Mouse (Mus musculus): Measurements from ENCODE around the gene Mfap5. TPM values are rescaled to one million over a fixed set of nuclear protein-coding genes. Genes with fewer than 3 reads are reported as not detected.

Gene Mfap5
- polyA plus RNA-seq, 1 experiment from 2014 or later: 1.8 TPM

DNA sequence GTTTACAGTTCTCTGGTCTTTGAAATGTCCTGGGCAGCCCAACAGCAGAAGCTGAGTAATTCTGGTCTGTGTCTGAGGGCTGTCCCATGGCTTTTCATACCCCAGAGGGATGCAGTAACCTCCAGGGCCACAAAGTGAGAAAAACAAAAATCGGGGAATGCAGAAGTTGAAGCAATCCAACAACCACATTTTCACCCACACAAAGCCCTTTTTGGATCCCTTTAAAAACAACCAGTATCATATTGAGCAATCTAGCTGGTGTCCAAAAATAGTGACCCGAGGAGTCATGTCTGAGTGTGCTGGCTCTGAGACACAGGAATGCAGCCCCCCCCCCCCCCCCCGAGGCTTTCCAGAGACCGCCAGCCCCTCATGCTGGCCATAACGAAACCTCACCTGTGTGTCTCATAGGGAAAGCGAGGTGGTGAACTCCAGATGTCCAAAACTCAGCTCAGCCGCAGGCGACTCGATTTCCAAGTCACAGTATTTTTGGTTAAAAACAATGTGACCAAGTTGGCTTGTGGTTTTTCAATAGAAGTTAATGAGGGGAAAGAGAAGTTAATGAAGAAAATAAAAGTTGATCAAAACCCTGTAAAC, 39.7 kb downstream of the Mfap5 start:
- H3K27ac ChIP-seq (ENCODE audit: low read depth, low read length): no peak overlapping the region
- H3K4me2 ChIP-seq (ENCODE audit: low read depth, low read length): no peak overlapping the region
- no peaks in the 10 kb centered on the region for H3K9me3 ChIP-seq (ENCODE audit: control insufficient read depth, low read length)
- no peaks in the 10 kb centered on the region for H3K27me3 ChIP-seq (ENCODE audit: control insufficient read depth, insufficient read depth, low read length)
- no peak for ATAC-seq (ENCODE audit: low read depth)
- H3K36me3 ChIP-seq (ENCODE audit: control insufficient read depth, insufficient read depth, low read length): no peaks in the 10 kb centered on the region
- no peaks in the 10 kb centered on the region for H3K4me1 ChIP-seq (ENCODE audit: control insufficient read depth, insufficient read depth, low read length)
- H3K9ac ChIP-seq (replicated peaks; ENCODE audit: low read depth, low read length): no peak overlapping the region
- H3K4me3 ChIP-seq (ENCODE audit: low read depth, low read length): no peak overlapping the region
- 85% methylated on average over 9 of the region's 9 CpGs for WGBS

- Histone ChIP-seq H3K4me1 (ENCODE audit: control insufficient read depth, insufficient read depth, low read length) (no peaks in the 10 kb centered on the region), H3K27ac (ENCODE audit: low read depth, low read length) (no peak overlapping the region), H3K4me3 (ENCODE audit: low read depth, low read length) (no peak overlapping the region), H3K36me3 (ENCODE audit: control insufficient read depth, insufficient read depth, low read length) (no peaks in the 10 kb centered on the region), H3K27me3 (ENCODE audit: control insufficient read depth, insufficient read depth, low read length) (no peaks in the 10 kb centered on the region), H3K4me2 (ENCODE audit: low read depth, low read length) (no peak overlapping the region), H3K9ac (replicated peaks; ENCODE audit: low read depth, low read length) (no peak overlapping the region), H3K9me3 (ENCODE audit: control insufficient read depth, low read length) (no peaks in the 10 kb centered on the region)
- WGBS: 79% methylated on average over 10 of the region's 10 CpGs
- ATAC-seq (ENCODE audit: low read depth): no peak
Measured at GRCm38 (mm10) chr6:122545948-122546347, 40.3 kb downstream of the Mfap5 start.

DNA sequence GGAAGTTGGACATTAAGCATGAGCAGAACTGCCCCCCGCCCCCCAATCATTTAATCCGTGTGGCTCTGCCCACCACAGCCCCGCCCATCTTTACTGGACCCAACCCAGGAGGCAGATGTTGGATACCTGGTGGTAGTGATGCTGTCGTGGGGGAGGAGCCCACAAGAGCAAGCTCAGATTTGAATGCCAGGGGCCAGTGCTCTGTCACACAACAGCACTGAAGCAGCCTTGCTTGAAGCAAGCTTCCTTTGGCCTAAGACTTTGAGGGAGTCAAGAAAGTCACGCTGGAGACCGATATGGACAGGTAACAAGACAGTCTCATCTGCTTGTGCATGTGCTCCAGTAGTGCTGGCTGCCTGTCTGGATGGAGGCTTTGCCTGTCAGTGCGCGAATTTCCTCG, 48.0 kb downstream of the Mfap5 start, which contains the start of gene Aicda:
Gene Aicda (plus strand): TSS at position 196 of the 400 bp plus-strand sequence.
- 0 out of 2 replicates have a peak, but pooled peaks have one; percentile 16 for ATAC-seq (ENCODE audit: low read depth)
- WGBS: 58% methylated on average over 9 of the region's 9 CpGs
- Histone ChIP-seq H3K9me3 (ENCODE audit: control insufficient read depth, low read length) (no peaks in the 10 kb centered on the region), H3K4me3 (ENCODE audit: low read depth, low read length) (no peak within 1 kb of the TSS), H3K36me3 (ENCODE audit: control insufficient read depth, insufficient read depth, low read length) (no peaks in the 10 kb centered on the region), H3K4me2 (ENCODE audit: low read depth, low read length) (no peak within 1 kb of the TSS), H3K4me1 (ENCODE audit: control insufficient read depth, insufficient read depth, low read length) (no peaks in the 10 kb centered on the region), H3K9ac (replicated peaks; ENCODE audit: low read depth, low read length) (no peak within 1 kb of the TSS), H3K27ac (ENCODE audit: low read depth, low read length) (no peak within 1 kb of the TSS), H3K27me3 (ENCODE audit: control insufficient read depth, insufficient read depth, low read length) (no peaks in the 10 kb centered on the region)

- Histone ChIP-seq H3K27ac (ENCODE audit: low read depth, low read length) (no peak overlapping the region), H3K9me3 (ENCODE audit: control insufficient read depth, low read length) (no peaks in the 10 kb centered on the region), H3K4me2 (ENCODE audit: low read depth, low read length) (no peak overlapping the region), H3K4me1 (ENCODE audit: control insufficient read depth, insufficient read depth, low read length) (no peaks in the 10 kb centered on the region), H3K4me3 (ENCODE audit: low read depth, low read length) (no peak overlapping the region), H3K27me3 (ENCODE audit: control insufficient read depth, insufficient read depth, low read length) (no peaks in the 10 kb centered on the region), H3K36me3 (ENCODE audit: control insufficient read depth, insufficient read depth, low read length) (no peaks in the 10 kb centered on the region), H3K9ac (replicated peaks; ENCODE audit: low read depth, low read length) (no peak overlapping the region)
- WGBS: 77% methylated on average over 6 of the region's 6 CpGs
- ATAC-seq (ENCODE audit: low read depth): no peak
Measured at GRCm38 (mm10) chr6:122554102-122554501, 48.5 kb downstream of the Mfap5 start.

- no peaks in the 10 kb centered on the region for H3K4me1 ChIP-seq (ENCODE audit: control insufficient read depth, insufficient read depth, low read length)
- no peaks in the 10 kb centered on the region for H3K27me3 ChIP-seq (ENCODE audit: control insufficient read depth, insufficient read depth, low read length)
- H3K27ac ChIP-seq (ENCODE audit: low read depth, low read length): no peak overlapping the region
- H3K9me3 ChIP-seq (ENCODE audit: control insufficient read depth, low read length): no peaks in the 10 kb centered on the region
- no peaks in the 10 kb centered on the region for H3K36me3 ChIP-seq (ENCODE audit: control insufficient read depth, insufficient read depth, low read length)
- H3K4me3 ChIP-seq (ENCODE audit: low read depth, low read length): no peak overlapping the region
- ATAC-seq (ENCODE audit: low read depth): no peak
- no peak overlapping the region for H3K9ac ChIP-seq (replicated peaks; ENCODE audit: low read depth, low read length)
- H3K4me2 ChIP-seq (ENCODE audit: low read depth, low read length): no peak overlapping the region
- 61% methylated on average over 7 of the region's 7 CpGs for WGBS
Measured at GRCm38 (mm10) chr6:122555266-122555665, 49.6 kb downstream of the Mfap5 start.

DNA sequence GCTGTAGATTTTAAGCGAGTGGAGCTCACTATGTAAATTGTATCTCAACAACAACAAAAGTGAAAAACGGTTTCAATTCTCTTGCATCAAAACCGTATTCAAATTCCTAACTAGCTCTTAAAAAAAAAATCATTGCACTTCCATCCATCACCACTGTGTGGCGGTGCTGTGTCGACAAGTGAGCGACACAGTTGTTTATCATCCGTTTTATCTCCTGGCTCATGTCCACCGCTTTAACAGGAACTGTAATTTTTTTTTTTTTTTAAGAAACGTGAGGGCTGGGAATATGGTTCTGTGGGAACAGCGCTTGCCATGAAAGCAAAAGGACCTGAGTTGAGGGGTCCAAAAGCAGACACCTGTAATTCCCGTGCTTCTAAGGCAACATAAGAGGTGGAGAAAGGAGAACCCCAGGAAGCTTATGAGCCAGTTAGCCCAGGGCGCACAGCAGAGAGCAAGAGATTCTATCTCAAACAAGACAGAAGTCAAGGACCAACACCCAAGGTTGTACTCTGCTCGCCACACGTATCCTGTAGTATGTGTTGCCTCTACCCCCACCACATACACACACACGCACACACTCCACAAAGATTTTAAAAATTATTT, 51.4 kb downstream of the Mfap5 start:
- 26% methylated on average over 15 of the region's 15 CpGs for WGBS
- Histone ChIP-seq H3K4me2 (ENCODE audit: low read depth, low read length) (peak overlapping the region; percentile 38), H3K9me3 (ENCODE audit: control insufficient read depth, low read length) (no peaks in the 10 kb centered on the region), H3K36me3 (ENCODE audit: control insufficient read depth, insufficient read depth, low read length) (no peaks in the 10 kb centered on the region), H3K27me3 (ENCODE audit: control insufficient read depth, insufficient read depth, low read length) (no peaks in the 10 kb centered on the region), H3K9ac (replicated peaks; ENCODE audit: low read depth, low read length) (0 out of 2 replicates have a peak overlapping the region, but pooled peaks have one; percentile 28), H3K27ac (ENCODE audit: low read depth, low read length) (no peak overlapping the region), H3K4me3 (ENCODE audit: low read depth, low read length) (no peak overlapping the region), H3K4me1 (ENCODE audit: control insufficient read depth, insufficient read depth, low read length) (no peaks in the 10 kb centered on the region)
- 0 out of 2 replicates have a peak, but pooled peaks have one; percentile 28 for ATAC-seq (ENCODE audit: low read depth)

- no peak overlapping the region for H3K4me3 ChIP-seq (ENCODE audit: low read depth, low read length)
Measured at GRCm38 (mm10) chr6:122560427-122560826, 54.8 kb downstream of the Mfap5 start.

DNA sequence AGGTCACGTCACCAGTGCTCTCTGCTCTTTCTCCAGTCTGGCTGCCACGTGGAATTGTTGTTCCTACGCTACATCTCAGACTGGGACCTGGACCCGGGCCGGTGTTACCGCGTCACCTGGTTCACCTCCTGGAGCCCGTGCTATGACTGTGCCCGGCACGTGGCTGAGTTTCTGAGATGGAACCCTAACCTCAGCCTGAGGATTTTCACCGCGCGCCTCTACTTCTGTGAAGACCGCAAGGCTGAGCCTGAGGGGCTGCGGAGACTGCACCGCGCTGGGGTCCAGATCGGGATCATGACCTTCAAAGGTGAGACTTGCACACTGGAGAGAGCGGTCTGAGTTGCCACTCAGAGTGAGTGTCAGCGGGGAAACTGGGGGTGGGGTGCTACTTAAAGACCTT, 55.4 kb downstream of the Mfap5 start:
- no peak overlapping the region for H3K4me2 ChIP-seq (ENCODE audit: low read depth, low read length)
- H3K27ac ChIP-seq (ENCODE audit: low read depth, low read length): no peak overlapping the region
- no peak overlapping the region for H3K4me3 ChIP-seq (ENCODE audit: low read depth, low read length)
- 79% methylated on average over 20 of the region's 20 CpGs for WGBS
- no peaks in the 10 kb centered on the region for H3K36me3 ChIP-seq (ENCODE audit: control insufficient read depth, insufficient read depth, low read length)
- ATAC-seq (ENCODE audit: low read depth): peak; percentile 18
- H3K9ac ChIP-seq (replicated peaks; ENCODE audit: low read depth, low read length): no peak overlapping the region
- H3K4me1 ChIP-seq (ENCODE audit: control insufficient read depth, insufficient read depth, low read length): no peaks in the 10 kb centered on the region
- no peaks in the 10 kb centered on the region for H3K9me3 ChIP-seq (ENCODE audit: control insufficient read depth, low read length)
- no peaks in the 10 kb centered on the region for H3K27me3 ChIP-seq (ENCODE audit: control insufficient read depth, insufficient read depth, low read length)

More at GRCm38 (mm10) chr6:122560427-122560826, 54.8 kb downstream of the Mfap5 start:
- Histone ChIP-seq H3K9ac (replicated peaks; ENCODE audit: low read depth, low read length) (no peak overlapping the region; the same call in 1 of the 2 replicates), H3K36me3 (ENCODE audit: control insufficient read depth, insufficient read depth, low read length) (no peaks in the 10 kb centered on the region), H3K4me1 (ENCODE audit: control insufficient read depth, insufficient read depth, low read length) (no peaks in the 10 kb centered on the region), H3K27ac (ENCODE audit: low read depth, low read length) (no peak overlapping the region), H3K4me2 (ENCODE audit: low read depth, low read length) (0 out of 2 replicates have a peak overlapping the region, but pooled peaks have one; percentile 16), H3K27me3 (ENCODE audit: control insufficient read depth, insufficient read depth, low read length) (no peaks in the 10 kb centered on the region), H3K9me3 (ENCODE audit: control insufficient read depth, low read length) (no peaks in the 10 kb centered on the region)
- ATAC-seq (ENCODE audit: low read depth): peak; percentile 39; the same call in 1 of the 2 replicates
- WGBS: 10% methylated on average over 10 of the region's 17 CpGs

DNA sequence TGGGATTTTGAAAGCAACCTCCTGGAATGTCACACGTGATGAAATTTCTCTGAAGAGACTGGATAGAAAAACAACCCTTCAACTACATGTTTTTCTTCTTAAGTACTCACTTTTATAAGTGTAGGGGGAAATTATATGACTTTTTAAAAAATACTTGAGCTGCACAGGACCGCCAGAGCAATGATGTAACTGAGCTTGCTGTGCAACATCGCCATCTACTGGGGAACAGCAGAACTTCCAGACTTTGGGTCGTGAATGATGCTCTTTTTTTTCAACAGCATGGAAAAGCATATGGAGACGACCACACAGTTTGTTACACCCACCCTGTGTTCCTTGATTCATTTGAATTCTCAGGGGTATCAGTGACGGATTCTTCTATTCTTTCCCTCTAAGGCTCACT, 56.8 kb downstream of the Mfap5 start:
- Histone ChIP-seq H3K9me3 (ENCODE audit: control insufficient read depth, low read length) (no peaks in the 10 kb centered on the region), H3K36me3 (ENCODE audit: control insufficient read depth, insufficient read depth, low read length) (no peaks in the 10 kb centered on the region), H3K27ac (ENCODE audit: low read depth, low read length) (no peak overlapping the region), H3K4me3 (ENCODE audit: low read depth, low read length) (no peak overlapping the region), H3K4me2 (ENCODE audit: low read depth, low read length) (peak overlapping the region; percentile 6; the same call in 1 of the 2 replicates), H3K4me1 (ENCODE audit: control insufficient read depth, insufficient read depth, low read length) (no peaks in the 10 kb centered on the region), H3K27me3 (ENCODE audit: control insufficient read depth, insufficient read depth, low read length) (no peaks in the 10 kb centered on the region), H3K9ac (replicated peaks; ENCODE audit: low read depth, low read length) (no peak overlapping the region)
- 6% methylated on average over 6 of the region's 6 CpGs for WGBS
- ATAC-seq (ENCODE audit: low read depth): peak; percentile 45
